Mouse (Mus musculus) right cerebral cortex, postnatal 36 days (tissue): ENCODE measurements around the gene Nlrp4f.

Experiments
- DNase-seq, 2 experiments: peaks; one replicate each; pipeline ENCODE4 v3.0.0; 2022; ENCODE audit warnings: low spot score in 2 of 2, mixed read lengths in 1 of 2

The Nlrp4f gene

DNA sequence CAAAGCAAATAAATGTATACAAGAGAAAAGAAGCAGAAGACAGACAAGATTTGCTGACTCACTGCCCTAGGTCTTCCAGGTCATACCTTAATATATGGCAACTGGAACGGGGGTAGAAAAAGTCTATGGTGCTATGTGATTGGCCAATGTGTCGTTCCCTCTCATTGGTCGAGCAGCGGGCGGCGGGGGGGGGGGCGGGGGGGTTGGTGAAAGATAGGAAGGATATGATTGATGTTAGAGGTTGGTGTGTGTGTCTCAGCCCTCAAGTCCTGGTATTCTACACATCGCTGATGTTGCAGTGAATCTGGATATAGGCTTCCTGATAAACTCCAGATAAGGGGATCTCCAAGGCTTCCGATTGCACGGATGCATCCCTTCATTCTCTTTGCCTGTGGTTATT lies at the start of gene Nlrp4f:
Gene Nlrp4f (minus strand): TSS at position 101 of the 400 bp plus-strand sequence.
- no peak for DNase-seq

DNA sequence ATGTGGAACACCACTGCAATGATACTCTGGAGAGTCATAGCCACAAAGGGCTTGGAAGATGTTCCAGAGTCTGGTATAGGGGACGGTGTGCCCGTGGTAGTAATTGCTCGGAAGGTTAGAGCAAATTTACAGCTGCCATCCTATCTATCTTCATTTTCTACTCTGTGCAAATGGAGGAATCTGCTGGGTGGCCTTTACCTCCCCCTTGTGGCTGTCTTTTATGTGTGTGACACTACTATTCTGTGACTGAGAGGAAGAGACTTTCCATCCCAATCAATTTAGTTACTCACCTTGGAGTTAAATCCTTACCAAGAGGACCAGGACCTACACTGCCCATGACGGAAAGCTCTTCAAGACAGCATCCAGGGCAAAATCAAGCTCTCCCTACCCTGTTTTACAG lies 37.5 kb upstream of the Nlrp4f start:
- DNase-seq, result no peak

DNA sequence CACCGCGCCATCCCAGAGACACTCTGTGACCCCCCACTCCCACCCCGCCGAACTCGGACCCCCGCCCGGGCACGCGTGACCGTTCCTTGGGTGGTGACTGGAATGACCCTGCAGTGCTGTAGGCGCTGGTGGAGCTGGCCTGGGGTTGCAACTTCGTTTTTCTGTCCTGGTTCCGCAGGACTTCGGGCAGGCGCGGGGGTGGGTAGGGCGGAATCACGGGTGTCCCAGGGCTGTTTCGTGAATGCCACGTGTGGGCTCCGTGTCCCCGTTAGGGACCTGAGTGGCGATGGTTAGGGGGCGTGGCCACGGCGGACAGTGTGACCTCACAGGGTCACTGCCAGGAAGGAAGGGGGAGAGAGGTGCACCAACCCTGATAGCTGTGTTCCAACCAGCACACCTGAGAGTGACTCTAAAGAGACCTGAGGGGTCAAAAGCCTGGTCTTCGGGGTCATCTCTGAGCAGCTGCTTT lies 36.6 kb upstream of the Nlrp4f start:
- DNase-seq, result no peak

DNA sequence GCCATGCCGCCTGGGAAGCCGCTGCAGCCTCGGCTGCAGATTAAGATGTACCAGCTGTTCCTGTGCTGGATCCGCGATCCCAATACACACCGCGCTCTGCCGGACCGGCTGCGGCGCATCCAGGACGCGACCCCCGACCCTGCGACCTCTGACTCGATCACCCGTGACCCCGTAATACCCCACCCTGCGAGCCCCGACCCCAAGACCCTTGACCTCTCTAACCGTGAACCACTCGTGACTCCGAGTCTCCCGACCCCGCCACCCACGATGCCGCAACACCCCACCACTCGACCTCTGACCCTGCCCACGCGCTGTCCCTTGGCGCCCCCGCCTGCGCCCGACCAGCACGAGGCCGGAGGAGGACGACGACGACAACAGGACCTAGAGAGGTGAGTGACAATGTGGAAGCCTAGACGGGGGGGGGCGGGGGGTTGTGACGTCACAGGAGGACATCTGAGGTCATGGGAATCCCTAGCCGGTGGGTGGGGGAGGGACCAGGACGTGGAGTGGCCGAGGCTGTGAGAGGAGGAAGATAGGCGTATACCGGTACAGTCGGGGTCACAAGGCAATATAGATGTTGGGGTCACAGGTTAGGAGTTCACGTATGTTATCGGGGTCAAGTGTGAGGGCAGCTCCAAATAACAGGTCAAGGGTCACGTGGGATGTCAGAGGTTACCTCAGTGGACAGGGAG lies 36.0 kb upstream of the Nlrp4f start:
- no peak for DNase-seq

DNA sequence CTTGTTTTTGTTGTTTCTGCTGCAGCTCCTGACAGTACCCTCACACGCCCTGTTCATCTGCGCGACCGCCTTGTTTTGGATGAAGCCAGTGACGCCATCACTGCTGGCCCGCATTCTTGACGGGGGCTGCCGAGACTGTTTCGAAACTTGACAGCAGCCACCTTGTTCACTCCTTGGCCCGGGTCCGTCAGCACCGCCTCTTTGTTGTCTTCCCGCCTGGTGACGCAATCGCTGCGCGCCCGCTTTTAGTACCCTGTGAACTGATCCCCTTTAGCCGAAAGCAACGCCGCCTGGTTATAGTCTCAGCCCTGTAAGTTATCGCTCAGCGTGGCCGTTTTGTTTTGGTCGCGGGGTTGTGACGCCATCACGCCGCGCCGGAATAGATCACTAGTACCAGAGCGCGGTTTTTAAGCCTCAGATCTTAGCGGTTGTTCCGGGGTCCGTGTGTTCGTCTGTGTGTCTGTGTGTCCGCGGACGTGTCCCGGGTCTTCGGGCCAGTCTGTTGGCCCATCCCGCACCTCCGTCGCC lies 35.4 kb upstream of the Nlrp4f start:
- DNase-seq, result peak; percentile 96 to 97

- DNase-seq, result peak; percentile 97 to 98
Observed at GRCm38 (mm10) chr13:65240509-65241098, 34.8 kb upstream of the Nlrp4f start.

DNA sequence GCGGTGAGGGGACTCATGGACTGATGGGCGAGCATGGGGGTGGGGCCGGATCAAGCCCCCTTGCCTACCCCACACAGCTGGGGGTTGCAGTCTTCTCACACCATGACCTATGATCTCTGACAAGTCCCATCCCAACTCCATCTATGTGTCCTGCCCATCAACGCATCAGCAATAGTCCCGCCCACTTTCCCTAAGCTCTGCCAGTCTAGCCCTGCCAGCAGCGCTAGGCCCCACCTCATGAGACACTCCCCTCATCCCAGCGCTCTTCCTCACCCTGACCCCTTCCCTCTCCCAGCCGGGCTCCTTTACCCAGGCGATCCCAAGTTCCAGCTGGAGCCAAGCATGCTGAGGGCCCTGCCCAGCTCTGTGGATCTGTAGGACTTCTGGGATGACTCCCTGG lies 31.4 kb upstream of the Nlrp4f start:
- DNase-seq, result no peak

DNA sequence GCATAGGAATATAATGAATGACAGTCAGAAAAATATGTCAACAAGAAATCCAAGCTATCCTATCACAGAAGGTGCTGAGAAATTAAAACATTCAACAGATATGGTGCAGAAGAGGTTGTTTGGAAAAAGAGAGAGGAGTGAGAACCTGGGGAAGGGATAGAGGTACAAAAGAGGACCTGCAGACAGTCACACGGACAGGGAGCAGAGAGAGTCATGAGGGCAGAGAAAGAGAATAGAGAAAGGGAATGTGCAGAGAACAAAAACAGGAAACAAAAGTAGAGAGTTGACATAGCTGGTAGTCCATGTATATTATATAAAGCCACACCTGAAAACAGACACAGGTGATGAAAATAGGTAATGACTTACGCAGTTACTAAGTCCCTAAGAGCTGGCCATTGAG lies 20.9 kb upstream of the Nlrp4f start:
- no peak for DNase-seq

DNA sequence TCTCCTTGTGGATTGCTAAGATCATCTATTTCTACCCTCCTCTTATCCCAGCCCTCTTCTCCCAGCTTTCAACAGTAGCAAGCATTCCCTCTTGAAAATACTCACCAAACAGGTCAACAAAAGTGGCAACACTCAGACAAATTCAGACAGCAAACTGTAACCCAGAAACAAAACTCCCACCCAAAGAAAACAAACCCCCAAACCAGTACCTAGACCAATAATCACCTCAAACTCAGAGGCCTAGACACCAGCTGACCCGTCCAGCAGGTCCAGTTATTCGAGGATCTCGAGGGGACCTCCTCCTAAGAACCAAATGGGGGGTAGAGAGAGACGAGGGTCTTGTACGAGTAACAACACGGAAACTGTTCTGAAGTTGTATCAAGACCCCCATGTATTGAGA lies 20.2 kb upstream of the Nlrp4f start:
- no peak for DNase-seq

DNA sequence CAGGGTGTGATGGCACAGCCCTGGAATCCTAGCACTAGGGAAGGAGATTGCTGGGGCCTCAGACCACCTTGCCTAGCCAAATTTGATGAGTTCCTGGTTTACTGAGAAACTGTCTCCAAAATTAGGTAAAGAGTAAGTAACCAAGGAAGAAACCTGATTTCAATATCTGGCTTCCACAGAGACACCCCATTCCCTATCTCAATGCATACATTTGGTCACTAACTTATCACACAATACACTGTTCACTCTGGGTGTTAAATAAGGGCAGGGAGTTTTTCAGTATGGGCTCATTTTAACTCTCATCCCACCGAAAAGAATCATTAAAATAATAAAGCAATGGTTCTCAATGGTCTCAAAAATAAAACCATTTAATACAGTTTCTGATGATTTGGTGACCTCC lies 5.1 kb downstream of the Nlrp4f start:
- DNase-seq, result no peak

GRCm38 (mm10) chr13:65176472-65177091 lies 29.2 kb downstream of the Nlrp4f start:
- no peak for DNase-seq

DNA sequence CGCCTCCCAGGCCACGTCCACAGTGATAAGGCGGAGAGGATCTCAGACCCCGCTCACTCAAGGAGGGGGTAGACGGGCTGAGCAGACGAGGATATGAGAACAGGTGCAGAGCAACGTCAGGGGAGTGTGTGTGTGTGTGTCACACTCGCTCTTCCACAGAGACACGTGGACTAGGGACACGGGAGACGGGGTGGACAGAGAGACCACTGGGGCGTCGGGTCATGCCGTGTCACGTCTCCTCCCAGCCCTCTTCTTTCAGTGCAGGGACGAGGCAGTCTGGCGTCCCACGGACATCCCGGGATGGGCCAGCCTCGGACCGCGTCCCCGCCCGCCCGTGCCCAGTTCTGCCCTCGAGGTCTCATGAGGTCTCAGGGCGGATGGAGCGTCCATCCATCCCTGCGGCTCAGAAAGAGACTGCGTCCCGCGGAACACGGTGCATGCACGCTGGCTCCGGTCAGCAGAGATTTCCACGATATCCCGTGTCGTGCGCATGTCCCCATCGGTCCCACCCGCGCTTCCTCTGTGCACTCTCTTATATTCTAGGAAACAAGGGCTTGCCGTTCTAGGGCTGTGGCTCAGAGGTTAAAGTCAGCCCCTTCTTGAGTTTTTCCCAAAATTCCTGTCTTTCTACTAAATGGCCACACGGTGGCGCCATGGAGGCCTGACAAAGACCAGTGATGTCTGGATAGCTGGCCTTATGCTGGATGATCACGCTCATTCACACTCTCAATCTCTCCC lies 29.9 kb downstream of the Nlrp4f start:
- DNase-seq, result no peak

GRCm38 (mm10) chr13:65174102-65174501 lies 31.7 kb downstream of the Nlrp4f start:
- no peak for DNase-seq

GRCm38 (mm10) chr13:65149940-65150339 lies 55.8 kb downstream of the Nlrp4f start, which contains the start of gene Olfr466:
Gene Olfr466, plus strand, starts transcription at chr13:65150240.
- DNase-seq, result no peak

DNA sequence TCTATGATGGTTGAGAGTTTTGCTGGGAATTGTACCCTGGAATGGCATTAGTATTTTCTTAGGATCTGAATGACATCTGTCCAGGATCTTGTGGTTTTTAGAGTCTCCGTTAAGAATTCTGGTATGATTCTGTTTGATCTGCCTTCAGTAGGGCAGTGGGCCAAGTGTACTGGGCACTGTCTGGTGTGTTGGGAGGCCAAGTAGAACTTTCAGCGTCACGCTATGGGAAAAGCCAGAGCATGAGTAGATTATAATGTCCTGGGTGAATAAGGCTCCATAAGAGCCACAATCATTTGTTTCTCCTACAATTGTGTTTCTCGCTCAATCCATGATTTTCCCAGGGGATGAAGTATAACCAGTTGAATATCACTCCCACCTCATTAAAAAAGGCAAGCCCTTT lies 68.0 kb downstream of the Nlrp4f start, which contains the start of gene Olfr465-ps1:
Gene Olfr465-ps1 (plus strand): TSS at position 301 of the 400 bp plus-strand sequence.
- no peak for DNase-seq
